Mouse (Mus musculus) testis, adult 2 months (tissue): ENCODE measurements around the gene Rtca. TPM values are rescaled to one million over a fixed set of nuclear protein-coding genes. Genes with fewer than 3 reads are reported as not detected.

Experiments used
- H3K27ac ChIP-seq: fragments of 200-500 bp; 2 replicates; pipeline ENCODE4 v1.5.1; 2012; ENCODE audit warnings: low read depth, low read length; ENCODE audit not compliant: control insufficient read depth, insufficient read depth
- H3K27me3 ChIP-seq: fragments of 200-500 bp; 2 replicates; pipeline ENCODE4 v1.6.1; 2012; ENCODE audit warnings: mild to moderate bottlenecking, low read length, moderate library complexity; ENCODE audit not compliant: control insufficient read depth, insufficient read depth
- H3K36me3 ChIP-seq: fragments of 200-500 bp; 2 replicates; pipeline ENCODE4 v1.6.1; 2012; ENCODE audit warnings: mild to moderate bottlenecking, low read length; ENCODE audit not compliant: control insufficient read depth, insufficient read depth
- H3K4me1 ChIP-seq: fragments of 200-500 bp; 2 replicates; pipeline ENCODE4 v1.6.1; 2012; ENCODE audit warnings: low read length; ENCODE audit not compliant: control insufficient read depth, insufficient read depth
- H3K4me3 ChIP-seq: fragments of 200-500 bp; 2 replicates; pipeline ENCODE4 v1.5.1; 2012; ENCODE audit warnings: low read depth, mild to moderate bottlenecking, low read length, moderate library complexity, mixed read lengths; ENCODE audit not compliant: control insufficient read depth
- CTCF ChIP-seq: fragments of 200-500 bp; IDR thresholded peaks from 2 replicates; pipeline ENCODE4 v1.5.1; 2012; ENCODE audit warnings: low read depth, mild to moderate bottlenecking, inconsistent platforms, low read length, moderate library complexity; ENCODE audit not compliant: control insufficient read depth, insufficient read depth, insufficient replicate concordance
- POLR2A ChIP-seq: fragments of 200-500 bp; IDR thresholded peaks from 2 replicates; pipeline ENCODE4 v1.6.1; 2012; ENCODE audit warnings: low read depth, mild to moderate bottlenecking, inconsistent platforms, low read length, moderate library complexity; ENCODE audit not compliant: control insufficient read depth
- polyA plus RNA-seq: library from polyadenylated mRNA; depleted of rRNA; stranded (reverse); fragments of >200 nt; gene quantifications from 2 replicates; pipeline ENCODE4 v1.2.3, GENCODE M21; 2012; rRNA removed

Gene Rtca
- polyA plus RNA-seq, 1 experiment = 100 TPM

- TF ChIP-seq POLR2A = no peak
- Histone ChIP-seq H3K4me3 (no peak overlapping the region), H3K4me1 (peaks cover 2% of the 10 kb centered on the region; the same call in 1 of the 2 replicates), H3K27ac (no peak overlapping the region), H3K27me3 (no peaks in the 10 kb centered on the region), H3K36me3 (no peaks in the 10 kb centered on the region)
These were observed 66.3 kb downstream of the Rtca start for GRCm38 (mm10) chr3:116441518-116442205.

- no peaks in the 10 kb centered on the region for H3K36me3 ChIP-seq
- no peak overlapping the region for H3K4me3 ChIP-seq
- TF ChIP-seq CTCF = no peak
- no peak for TF ChIP-seq POLR2A
- no peak overlapping the region for H3K27ac ChIP-seq
- H3K27me3 ChIP-seq = no peaks in the 10 kb centered on the region
- peaks cover 2% of the 10 kb centered on the region; the same call in 1 of the 2 replicates for H3K4me1 ChIP-seq
These were observed 67.7 kb downstream of the Rtca start for GRCm38 (mm10) chr3:116440066-116440997.

Other genes starting within 250 kb of the Rtca start
- gene Cdc14a, start 84.2 kb downstream of the Rtca start, polyA plus RNA-seq = 57.9 and 64.6 TPM in 2 replicates
- 2.2 and 2.6 TPM in 2 replicates for gene Dbt, start 4.9 kb upstream of the Rtca start, polyA plus RNA-seq
- gene Lrrc39, start 54.8 kb upstream of the Rtca start, polyA plus RNA-seq = 0.02 TPM in 1 of 2 replicates, not detected in the other
- 21.4 and 22.8 TPM in 2 replicates for gene Sass6, start 86.8 kb upstream of the Rtca start, polyA plus RNA-seq
- gene Trmt13, start 106.4 kb upstream of the Rtca start, polyA plus RNA-seq = 4.8 and 5.0 TPM in 2 replicates
- 115 and 145 TPM in 2 replicates for gene Mfsd14a, start 154.5 kb upstream of the Rtca start, polyA plus RNA-seq
- 0.19 TPM in 1 of 2 replicates, not detected in the other for gene Gm43191, start 173.1 kb upstream of the Rtca start, polyA plus RNA-seq
- gene Slc35a3, start 204.6 kb upstream of the Rtca start, polyA plus RNA-seq = 19.5 and 20.1 TPM in 2 replicates